Mouse (Mus musculus) kidney, adult 2 months (tissue): ENCODE results near the gene Fam83e.

Experiments
- CTCF ChIP-seq: fragments of 200-500 bp; conservative IDR thresholded peaks from 2 replicates; pipeline ENCODE4 v1.5.1; 2011; ENCODE audit warnings: low read depth, mild to moderate bottlenecking, control low read depth, low read length, moderate library complexity, mixed read lengths; ENCODE audit not compliant: insufficient read depth, insufficient read length
- POLR2A ChIP-seq: fragments of 200-500 bp; IDR thresholded peaks from one replicate; pipeline ENCODE4 v1.6.1; 2011; ENCODE audit warnings: low read depth, low read length, control low read depth

DNA sequence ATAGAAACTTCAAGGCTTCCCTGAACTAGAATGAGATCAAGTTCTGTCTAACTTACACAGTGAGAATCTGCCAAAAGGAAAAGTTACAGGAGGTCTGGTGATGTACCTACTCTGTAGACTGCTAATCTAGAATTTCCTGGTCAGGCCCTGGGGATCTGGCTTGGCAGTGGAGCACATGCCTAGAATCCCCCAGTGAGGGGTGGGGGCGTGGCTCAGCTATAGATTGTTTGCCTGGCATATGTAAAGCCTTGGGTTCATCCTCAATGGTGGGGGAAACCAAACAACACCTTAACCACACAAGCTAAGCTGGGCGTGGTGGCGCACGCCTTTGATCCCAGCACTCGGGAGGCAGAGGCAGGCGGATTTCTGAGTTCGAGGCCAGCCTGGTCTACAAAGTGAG lies 23.1 kb upstream of the Fam83e start:
- TF ChIP-seq CTCF (no peak), POLR2A (no peak)
